Mouse (Mus musculus): ENCODE results near the gene Narf.

The Narf gene

DNA sequence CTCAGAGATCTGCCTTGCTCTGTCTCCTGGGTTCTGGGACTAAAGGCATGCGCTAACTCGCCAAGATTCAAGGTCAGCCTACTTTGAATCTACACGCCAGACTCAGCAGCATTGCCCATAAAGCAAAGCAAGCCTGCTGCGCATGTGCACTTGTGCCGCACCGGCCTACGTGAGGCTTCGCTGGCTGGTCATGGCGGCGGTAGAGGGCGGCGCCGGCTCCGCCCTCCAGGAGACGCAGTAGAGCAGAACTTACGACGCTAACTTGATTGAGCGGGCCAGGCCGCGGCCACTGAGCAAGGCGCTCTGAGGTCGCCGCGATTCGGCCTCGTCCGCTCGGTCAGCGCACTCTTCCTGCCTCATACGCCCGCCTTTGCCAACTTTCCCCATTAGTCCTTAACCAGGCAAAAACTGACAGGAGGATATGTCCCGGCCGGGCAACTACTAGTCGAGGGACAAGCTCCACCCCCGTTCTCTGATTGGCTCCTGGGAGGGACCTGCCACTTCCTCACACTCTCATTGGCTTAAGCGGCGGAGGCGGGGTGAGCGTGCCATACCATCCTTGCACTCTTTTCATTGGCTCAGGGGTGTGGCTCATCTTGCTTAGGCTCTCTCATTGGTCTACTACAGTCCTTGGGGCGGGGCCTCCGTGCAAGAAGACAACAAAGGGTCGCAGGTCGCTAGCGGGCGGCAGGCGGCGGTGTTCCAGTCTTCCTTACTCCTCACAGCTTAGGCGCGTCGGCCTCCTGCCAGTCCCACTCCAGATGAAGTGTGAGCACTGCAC lies at the start of gene Narf:
Gene Narf (plus strand): TSS at position 690 of the 781 bp plus-strand sequence.
- peak; percentile 100 for DNase-seq (ENCODE audit: low spot score)

DNA sequence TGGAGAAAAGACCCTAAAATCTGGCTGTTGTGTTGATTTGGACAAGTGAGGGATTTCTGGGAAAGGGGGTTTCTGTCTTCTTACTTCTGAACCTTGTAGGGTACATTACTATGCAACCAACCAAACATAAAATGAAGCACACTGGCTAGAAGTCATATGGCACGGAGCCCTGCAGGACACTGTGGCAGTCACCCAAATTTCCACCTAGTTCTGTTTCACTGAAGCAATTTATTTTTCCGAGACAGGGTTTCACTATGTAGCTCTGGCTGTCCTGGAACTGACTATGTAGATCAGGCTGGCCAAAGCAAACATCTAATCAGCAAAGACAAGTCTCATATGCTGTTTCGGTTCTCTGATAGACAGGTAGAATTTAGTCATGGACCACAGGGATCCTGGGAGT lies 47.4 kb upstream of the Narf start:
- DNase-seq (ENCODE audit: low spot score): no peak

DNA sequence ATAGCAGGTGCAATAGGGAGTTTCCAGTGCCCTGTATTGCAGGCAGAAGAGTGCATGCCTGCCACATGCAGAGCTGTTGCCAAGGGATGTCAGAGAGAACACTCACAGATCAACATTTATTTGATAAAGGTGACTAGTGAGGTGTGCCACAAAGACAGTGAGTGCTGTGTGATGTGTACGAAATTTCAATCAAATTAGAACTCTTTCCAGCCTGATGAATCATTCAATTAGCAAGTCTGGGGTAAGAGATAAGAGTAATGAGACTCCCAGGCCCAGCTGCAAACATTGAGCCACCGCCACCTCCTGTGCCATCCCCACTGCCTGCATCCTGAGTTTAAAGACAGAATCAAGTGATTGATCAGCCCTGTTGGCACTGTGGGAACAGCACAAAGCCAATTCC lies 44.3 kb upstream of the Narf start:
- peak; percentile 83 for DNase-seq (ENCODE audit: low spot score)

DNA sequence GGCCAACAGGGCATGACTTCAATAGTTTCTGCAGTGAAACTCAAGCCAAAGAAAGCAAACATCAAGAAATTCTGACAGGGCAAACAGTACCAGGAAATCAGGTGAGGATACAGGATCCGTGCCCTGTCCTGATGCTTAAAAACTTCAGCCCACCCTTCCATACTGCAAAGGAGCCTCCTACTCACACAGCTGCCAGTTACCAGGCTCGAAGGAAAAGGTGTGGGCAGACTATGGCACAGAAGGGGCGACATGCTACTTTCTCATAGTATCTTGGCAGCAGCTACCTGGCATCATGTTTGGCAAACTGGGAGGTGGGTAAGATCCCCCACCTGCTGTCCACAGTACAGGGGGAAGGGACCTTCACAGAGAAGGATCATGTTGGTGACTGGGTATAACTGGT lies 43.6 kb upstream of the Narf start:
- DNase-seq (ENCODE audit: low spot score): no peak

DNA sequence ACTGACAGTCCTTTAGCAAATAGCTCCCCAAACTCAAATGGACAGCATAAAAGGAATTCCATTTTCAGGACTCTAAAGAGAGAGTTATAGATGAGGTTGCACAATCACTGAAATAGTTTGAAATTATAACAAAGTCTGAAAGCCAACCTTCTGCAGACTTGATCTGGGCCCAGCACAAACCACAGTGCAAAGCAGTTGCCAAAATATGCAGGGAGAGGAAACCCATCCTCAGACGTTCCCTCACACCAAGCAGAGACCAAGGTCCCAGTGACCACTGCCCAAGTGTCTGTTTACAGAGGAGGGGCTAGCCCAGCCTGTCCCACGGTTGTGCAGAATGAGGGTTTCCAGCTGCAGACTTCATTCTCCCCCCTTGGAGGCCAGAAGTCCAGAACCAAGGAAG lies 38.4 kb upstream of the Narf start:
- no peak for DNase-seq (ENCODE audit: low spot score)

DNA sequence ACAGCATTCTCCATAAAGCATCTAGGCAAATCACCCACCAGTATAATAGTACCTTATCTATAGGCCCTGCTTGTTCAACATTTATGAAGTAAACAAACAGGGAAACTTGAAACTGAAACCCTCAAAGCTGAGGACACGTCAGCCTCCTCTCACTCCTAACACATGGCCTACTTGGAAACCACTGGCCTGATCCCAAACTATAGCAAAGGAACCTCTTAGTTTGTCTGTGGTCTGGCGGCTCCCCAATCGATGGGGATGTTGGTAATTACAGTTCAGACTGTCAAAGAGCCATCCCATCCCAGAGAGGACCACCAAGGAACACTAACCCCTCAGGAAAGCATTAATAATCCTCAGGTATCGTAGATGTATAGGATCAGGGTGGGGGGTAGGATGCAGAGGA lies 37.2 kb upstream of the Narf start:
- DNase-seq (ENCODE audit: low spot score): no peak

DNA sequence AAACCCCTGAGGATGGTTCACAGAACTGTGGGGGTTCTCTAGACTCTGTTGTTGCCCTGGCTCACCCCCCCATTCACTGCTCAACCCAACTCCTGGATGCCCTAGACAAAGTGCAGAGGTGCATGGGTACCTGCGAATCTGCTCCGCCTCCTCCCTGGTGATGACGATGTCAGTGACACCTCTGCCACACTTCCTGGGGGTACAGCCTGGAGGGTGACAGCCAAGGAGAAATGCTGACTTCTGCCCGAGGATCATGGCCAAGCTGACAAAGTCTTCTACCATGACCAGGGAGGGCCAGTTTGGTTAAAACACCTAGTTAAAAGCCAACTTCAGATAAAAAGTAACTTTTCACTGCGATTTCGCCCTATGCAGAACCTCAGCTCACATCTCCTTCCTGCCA lies 36.3 kb upstream of the Narf start:
- no peak for DNase-seq (ENCODE audit: low spot score)

DNA sequence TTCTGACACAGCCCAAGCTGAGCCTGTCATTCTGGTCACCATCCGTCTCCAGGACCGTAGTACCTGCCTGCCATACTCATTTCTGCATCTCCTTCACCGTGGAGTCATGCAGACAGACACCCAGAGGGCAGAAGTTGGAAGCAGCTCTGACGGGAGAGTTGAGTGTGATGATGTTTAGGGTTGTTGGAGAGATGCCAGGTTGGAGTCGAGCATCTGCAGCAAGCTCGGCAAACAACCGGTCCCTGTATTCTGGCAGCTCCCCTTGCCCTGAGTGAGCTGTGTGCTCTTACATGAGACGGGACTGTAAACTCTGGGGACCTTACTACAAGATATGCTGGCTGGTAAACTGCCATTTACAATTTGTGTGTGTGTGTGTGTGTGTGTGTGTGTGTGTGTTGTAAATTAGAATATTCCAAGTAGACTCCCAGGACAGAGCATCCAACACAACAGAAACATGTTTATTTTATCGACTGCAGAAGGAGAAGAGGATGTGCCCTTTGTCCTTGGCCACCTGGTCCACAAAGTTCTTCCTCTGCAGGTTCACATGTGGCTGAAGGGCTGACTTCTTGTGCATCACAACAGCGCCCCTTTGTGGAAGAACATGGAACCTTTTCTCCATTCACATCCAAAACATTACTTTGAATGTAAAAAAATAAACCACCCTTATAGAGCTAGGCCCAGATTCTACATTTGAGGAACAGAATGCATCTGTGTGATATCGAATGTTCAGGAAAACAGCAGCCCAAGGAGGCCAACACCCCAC lies 35.4 kb upstream of the Narf start:
- peak; percentile 87 for DNase-seq (ENCODE audit: low spot score)

DNA sequence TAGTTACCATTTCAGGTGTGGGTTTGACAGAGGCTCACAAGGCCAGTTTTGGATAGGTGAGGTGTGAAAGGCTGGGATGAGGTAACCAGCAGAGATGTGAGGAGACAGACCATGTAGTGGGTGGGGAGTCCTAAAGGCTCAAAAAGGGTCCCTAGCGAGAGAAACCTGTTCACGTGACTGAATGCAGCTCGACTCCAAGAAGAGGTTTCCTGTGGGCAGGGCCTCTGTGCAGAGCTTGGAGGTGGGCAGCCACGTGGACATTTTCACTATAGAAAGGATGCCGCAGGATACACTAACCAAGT lies 33.2 kb upstream of the Narf start:
- no peak for DNase-seq (ENCODE audit: low spot score)

DNA sequence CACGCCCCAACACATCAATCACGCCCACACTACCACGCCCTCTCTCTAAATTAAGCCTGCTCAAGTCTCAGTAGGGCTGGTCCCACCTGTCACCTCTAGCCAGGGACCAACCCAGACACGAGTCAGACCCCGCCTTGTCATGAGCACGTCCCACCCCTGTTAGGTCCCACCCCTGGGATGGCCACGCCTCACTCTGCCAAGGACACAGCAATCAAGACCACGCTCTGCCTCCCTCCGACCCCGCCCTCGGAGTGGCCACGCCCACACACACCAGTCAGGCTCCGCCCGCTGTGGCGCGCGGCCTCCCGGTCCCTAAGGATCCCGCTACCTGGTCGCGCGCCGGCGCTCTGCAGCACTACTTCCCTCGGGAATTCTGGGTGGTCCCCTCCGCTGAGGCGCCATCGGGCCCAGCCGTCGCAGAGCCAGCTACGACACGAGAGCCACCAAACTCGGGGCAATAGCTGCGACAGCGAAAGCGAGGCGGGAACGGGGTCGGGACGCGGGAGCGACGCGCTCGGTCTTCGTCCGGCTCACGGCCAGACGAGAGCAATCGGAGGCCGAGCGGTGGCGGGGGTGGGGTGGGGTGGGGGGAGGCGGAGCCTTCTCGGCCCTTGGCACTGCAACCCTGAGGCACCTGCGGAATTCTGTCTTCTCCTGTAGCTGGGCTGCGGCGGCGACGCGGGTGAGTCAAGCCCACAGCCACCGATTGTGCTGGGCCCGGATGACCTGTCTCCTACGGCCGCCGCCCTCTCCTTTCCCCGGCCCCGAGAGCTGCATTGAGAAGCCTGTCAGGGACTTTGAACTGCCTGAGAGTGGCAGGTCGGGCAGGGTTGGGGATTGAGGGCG lies 32.7 kb upstream of the Narf start, which contains the start of the genes Hexdc and Ogfod3:
Gene Hexdc (plus strand): TSS at position 273 of the 846 bp plus-strand sequence.
Gene Ogfod3 (minus strand): TSS at position 551 of the 846 bp plus-strand sequence.
- DNase-seq (ENCODE audit: low spot score): peak; percentile 99

DNA sequence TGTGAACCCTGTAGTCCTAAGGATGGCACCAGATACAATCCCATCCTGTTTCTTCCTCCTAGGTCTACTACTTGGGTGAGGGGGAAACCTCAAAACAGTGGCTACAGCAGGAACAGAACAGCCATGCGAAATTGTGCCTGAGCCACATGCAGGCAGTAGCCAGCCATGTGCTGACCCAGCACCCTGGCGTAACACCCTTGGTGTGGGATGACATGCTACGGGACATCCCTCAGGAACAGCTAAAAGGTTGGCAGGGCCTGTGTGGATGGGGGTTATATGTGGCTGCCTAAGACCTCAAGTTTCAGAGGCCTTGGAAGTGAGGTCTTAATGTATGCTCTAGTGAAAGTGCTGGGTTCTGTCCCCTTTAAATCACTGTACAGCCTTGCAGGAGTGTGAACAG lies 20.2 kb upstream of the Narf start:
- no peak for DNase-seq (ENCODE audit: low spot score)

DNA sequence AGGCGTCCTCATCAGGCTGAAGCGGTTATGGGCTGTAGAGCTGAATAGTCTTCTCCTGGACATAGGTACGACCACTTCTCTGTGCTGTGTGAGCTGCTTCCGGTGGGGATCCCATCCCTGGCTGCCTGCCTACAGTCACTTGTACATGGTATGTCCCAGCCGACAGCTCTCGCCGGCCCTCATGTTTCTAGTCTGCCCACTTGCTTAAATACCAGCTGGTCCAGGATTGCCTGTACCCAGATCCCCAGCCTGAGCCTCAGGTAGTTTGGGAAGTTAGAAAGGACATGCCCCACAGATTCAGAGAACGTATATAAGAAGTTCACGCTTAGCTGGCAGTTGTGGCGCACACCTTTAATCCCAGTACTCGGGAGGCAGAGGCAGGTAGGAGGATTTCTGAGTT lies 17.3 kb upstream of the Narf start:
- DNase-seq (ENCODE audit: low spot score): no peak

DNA sequence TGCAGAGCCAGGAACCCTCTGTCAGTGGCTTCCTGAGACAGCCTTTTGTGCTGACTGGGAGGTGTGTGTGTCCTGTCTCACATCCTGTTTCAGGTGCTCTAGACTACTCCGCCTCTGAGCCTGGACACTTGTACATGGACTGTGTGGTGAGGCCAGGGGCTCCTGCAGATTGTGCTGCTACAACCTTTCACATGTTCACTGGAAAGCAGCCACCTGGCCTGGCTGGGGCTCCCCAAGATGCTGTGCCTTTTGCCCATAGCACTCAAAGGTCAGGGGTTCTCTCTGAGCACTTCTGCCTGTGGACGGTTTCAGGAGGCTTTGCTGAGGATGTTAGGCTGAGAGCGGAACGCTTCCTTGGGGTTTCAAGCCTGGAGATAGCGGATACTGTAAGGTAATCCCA lies 16.3 kb upstream of the Narf start:
- no peak for DNase-seq (ENCODE audit: low spot score)

DNA sequence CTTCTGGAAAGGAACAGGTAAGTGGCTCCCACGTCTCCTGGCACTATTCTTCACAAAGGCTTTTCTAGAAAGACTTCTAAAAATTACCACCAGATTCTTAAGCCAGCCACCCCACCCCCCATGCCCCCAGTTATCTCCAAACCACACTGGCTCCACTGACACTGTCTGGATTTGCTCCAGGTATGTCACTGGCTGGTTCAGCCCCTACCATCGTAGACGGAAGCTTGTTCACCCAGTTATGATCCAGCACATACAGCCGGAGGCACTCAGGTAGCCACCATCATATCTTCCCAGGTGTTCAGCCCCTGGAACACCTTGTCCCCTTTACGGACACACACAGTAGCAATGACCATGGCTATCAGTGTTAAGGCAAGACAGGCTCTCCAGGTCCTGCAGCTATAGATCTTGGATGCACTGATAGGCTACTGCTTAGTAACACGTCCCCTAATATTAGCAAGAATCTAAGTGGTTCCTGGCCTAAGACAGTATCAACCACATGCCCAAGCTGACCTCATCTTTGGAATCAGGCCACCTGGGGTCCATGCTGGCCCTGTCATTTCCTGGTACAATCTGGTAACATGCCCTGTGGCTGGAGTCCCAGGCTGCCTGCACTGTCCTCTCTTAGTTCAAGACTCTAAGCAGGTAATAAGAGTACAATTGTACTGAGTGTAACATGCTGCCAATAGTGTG lies 15.6 kb upstream of the Narf start:
- DNase-seq (ENCODE audit: low spot score): peak; percentile 60

DNA sequence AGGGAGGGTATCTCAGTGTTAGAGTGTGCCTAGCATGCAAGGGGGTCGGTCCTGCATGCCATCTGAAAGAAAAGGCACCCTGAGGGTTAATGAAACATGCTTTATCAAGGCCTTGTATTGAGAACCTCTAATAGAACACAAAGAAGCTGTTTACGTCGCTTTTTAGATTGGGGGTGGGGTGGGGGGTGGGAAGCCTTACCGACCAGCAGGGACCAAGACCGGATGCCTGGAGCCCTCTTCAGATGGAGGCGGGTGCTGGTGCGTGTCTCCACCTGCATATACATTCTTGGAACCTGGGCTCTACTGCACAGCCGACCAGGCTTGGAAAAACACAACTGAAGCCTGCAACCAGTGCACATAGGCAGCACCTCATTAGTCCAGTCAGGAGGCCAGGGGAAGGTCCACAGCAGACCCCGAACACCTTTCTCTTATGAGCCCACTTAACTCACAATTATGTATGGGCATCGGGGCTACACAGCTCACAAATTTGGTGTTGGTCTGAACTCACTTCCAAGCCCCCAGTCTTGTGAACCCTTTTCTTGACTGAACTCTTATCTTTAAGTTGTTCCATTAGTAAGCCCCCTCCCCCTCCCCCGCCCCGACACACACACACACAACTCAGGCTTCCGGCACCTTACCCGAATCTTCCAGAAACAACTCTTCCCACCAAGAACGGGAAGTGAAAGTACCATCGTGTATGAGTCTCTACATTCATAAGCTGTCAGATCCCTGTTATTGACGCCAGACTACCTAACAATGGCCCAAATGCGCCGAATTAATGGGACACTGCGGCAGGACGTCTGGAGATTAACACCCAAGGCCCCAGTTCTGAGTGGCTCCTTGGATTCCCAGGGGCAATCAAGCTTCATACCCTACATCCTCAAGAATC lies 8.7 kb upstream of the Narf start:
- DNase-seq (ENCODE audit: low spot score): no peak

DNA sequence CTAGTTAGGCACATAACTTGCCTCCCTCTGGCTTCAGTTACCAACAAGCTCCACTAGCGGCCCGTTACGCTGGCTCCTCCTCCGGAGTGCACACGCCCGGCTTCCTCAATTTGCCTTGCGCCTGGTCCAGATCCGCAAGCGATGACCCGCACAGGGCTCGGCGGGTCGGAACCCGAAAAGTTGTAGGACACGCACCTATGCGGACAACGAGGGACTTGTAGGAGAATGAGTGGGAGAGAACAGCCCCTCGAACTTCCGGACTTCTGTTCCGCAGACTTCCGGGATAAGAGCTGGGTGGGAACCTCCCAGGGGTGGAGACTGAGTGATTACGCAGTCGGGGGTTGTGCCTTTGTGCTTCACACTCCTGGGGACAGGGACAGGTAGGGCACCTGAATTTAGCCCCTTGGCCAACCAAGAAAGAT lies 8.0 kb upstream of the Narf start, which contains the start of gene Cybc1:
Gene Cybc1 (minus strand): TSS at position 305 of the 422 bp plus-strand sequence.
- DNase-seq (ENCODE audit: low spot score): peak; percentile 81

DNA sequence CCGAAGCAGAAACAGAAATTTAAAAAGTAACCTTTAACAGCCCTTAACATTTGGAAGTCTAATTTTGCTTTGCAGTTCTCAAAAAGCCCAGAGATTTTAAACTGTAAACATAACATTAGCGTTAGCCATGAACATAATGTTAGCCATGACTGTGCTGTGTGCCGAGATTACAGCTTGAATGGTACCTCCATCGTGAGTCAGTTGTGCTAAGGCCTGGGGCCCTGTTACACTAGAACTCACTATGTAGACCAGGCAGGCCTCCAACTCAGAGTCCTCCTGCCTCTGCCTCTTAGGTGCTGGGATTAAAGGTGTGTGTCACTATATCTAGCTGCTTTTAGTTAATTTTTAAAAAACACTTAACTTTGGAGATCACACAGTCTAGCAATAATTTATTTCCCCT lies 5.9 kb upstream of the Narf start:
- no peak for DNase-seq (ENCODE audit: low spot score)

DNA sequence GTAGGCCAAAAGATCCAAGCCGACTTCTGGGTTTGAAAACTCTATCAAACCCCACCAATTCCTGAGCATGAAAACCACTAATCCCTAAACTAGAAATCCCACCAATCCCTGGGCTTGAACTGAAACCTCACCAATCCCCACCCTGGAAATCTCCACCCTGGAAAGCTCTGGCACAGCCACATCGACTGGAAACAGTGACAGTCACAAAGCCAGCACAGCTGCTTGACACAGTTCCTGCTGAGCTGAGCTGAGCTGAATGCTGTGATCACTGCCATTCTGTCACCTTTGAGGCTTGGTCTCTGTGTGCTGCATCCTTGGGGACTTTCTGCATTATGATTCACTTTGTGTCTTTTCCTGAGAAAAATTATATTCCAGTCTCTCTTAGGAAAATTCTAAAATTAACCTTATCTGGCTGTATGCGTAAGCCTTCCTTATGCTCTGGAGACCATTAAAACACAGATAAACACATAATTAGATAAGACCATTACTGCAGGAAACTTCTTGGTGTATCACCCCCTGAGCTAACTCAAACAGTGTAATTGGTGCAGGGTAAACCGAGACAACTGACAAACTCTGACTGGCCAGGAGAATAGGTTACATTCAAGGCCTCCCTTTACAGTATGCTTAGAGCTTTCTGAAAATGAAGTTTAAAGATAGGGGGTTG lies 5.3 kb upstream of the Narf start:
- peak; percentile 38 for DNase-seq (ENCODE audit: low spot score)

DNA sequence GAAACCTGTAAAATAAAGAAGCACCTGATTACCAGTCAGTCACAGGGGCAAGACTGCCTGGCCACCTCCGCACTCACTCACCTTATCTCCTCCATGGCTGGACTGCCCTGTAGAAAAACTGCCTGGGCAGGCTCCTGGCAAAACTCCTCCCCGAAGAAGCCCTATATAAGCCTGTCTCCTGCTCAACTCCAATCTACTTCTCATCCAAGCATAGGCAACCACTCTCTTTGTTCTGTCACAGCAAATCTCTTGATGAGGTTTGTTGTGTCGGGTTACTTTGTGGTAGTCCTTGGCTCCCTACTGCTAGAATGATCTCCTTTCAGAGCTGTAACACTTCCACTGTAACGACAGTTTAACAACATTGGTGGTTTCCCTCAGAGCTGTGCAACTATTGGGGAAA lies 4.3 kb upstream of the Narf start:
- no peak for DNase-seq (ENCODE audit: low spot score)

DNA sequence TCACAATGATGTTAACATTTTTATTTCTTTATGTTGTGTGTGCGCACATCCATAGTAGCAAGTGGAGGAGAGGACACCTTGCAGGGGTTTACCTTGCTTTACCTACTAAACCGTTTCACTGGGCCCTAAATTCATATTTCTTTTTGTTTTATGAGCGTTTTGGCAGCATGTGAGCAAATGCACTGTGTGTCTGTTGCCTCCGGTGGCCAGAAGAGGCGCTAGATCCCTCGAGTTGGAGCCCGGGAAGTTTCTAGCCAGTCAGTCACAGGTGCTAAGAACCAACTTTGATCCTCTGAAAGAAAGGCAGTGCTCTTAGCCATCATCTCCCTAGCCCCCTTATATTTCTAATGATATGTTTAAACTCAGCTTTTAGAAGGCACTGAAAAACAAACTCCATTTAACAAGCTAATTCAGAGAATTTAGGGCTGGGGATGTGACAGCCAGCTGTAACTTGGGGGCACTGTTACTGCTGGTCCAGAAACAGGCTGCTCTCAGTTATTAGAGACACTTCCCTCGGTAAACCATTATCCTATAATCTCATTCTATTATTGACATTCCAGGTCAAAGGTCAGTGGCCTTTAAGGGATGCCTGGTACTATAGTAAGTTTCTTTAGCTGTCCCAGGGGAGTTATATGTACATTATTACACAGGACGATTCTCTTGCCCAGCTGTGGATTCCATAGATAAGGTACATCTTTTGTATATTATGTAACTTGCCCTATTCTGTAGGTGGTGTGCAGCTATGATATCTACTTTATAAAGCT lies 1.4 kb upstream of the Narf start:
- peak; percentile 70 for DNase-seq (ENCODE audit: low spot score)
